Mouse (Mus musculus) heart, postnatal 0 days (tissue): ENCODE data around the gene Gcn1l1. TPM values are rescaled to one million over a fixed set of nuclear protein-coding genes. Genes with fewer than 3 reads are reported as not detected.
A peak's percentile ranks its signal among the peaks of the same experiment; 100 is the strongest.

Source experiments
- ATAC-seq: fragments of 200-750 bp; cut with Nextera tagmentation; 2 replicates; pipeline ENCODE4 v1.8.0; 2017; ENCODE audit warnings: low read depth, moderate number of reproducible peaks, moderate library complexity; ENCODE audit not compliant: insufficient read depth
- DNase-seq: peaks from one replicate; pipeline ENCODE4 v3.0.0-alpha.2; 2016; ENCODE audit warnings: low spot score
- H3K27ac ChIP-seq: fragments of 300-500 bp; sonication (generic); 2 replicates; pipeline ENCODE4 v1.5.1; 2014; ENCODE audit warnings: low read depth, mild to moderate bottlenecking
- H3K27me3 ChIP-seq: fragments of 300-500 bp; sonication (generic); 2 replicates; pipeline ENCODE4 v1.6.1; 2014; ENCODE audit warnings: low read length, mixed read lengths; ENCODE audit not compliant: control insufficient read depth, insufficient read depth
- H3K36me3 ChIP-seq: fragments of 300-500 bp; sonication (generic); replicated peaks from 2 replicates; pipeline ENCODE4 v1.6.1; 2014; ENCODE audit warnings: low read length, mixed read lengths; ENCODE audit not compliant: control insufficient read depth, insufficient read depth
- H3K4me1 ChIP-seq: fragments of 300-500 bp; sonication (generic); 2 replicates; pipeline ENCODE4 v1.6.1; 2014; ENCODE audit warnings: antibody characterized with exemption; ENCODE audit not compliant: control insufficient read depth, insufficient read depth
- H3K4me2 ChIP-seq: fragments of 300-500 bp; sonication (generic); 2 replicates; pipeline ENCODE4 v1.6.1; 2014; ENCODE audit warnings: low read depth, mild to moderate bottlenecking, low read length, moderate library complexity
- H3K4me3 ChIP-seq: fragments of 300-500 bp; sonication (generic); 2 replicates; pipeline ENCODE4 v1.5.1; 2014; ENCODE audit warnings: low read depth, low read length
- H3K9ac ChIP-seq: fragments of 300-500 bp; sonication (generic); replicated peaks from 2 replicates; pipeline ENCODE4 v1.6.1; 2014; ENCODE audit warnings: low read depth, low read length, mixed read lengths
- H3K9me3 ChIP-seq: fragments of 300-500 bp; sonication (generic); replicated peaks from 2 replicates; pipeline ENCODE4 v1.6.1; 2016; ENCODE audit warnings: low read length; ENCODE audit not compliant: control insufficient read depth
- CTCF ChIP-seq: IDR thresholded peaks from 2 replicates; pipeline ENCODE4 v1.5.1; 2016; ENCODE audit warnings: antibody characterized with exemption, control low read depth, low read depth
- EP300 ChIP-seq: IDR thresholded peaks from 2 replicates; pipeline ENCODE4 v1.6.1; 2016; ENCODE audit warnings: antibody characterized with exemption, low read depth
- WGBS: fragments of 180-500 bp; shearing (Covaris S2); extraction: QIAGEN DNeasy Blood & Tissue Kit; methylation state at CpG from one replicate; pipeline ENCODE4 v1.1.7; 2014; 5-methylcytosine and 5-hydroxymethylcytosine counted together
- polyA plus RNA-seq: library from polyadenylated mRNA; unstranded; fragments of >200 nt; fragmentation: Nextera tagmentation; extraction: Ambion mirVana; gene quantifications from 2 replicates; pipeline ENCODE4 v1.2.1, GENCODE M21; 2015
- total RNA-seq: library from RNA; depleted of rRNA; stranded (reverse); fragments of >200 nt; gene quantifications from 2 replicates; pipeline ENCODE4 v1.2.3, GENCODE M21; 2014; ENCODE audit warnings: low replicate concordance

Gcn1l1 gene
- total and polyA plus RNA-seq, 2 experiments from 2014 or later, result 13.6 to 38.3 TPM

GRCm38 (mm10) chr5:115613332-115613731 is 48.3 kb downstream of the Gcn1l1 start:
- no peak for ATAC-seq
- Histone ChIP-seq H3K4me2 (no peak overlapping the region), H3K9ac (no peak overlapping the region), H3K27ac (no peak overlapping the region), H3K4me1 (no peaks in the 10 kb centered on the region), H3K9me3 (no peaks in the 10 kb centered on the region), H3K36me3 (peaks cover 99% of the 10 kb centered on the region), H3K27me3 (no peaks in the 10 kb centered on the region), H3K4me3 (no peak overlapping the region)
- DNase-seq, result no peak
- 81% methylated on average over 9 of the region's 9 CpGs for WGBS
- TF ChIP-seq EP300, result no peak
- TF ChIP-seq CTCF, result no peak

GRCm38 (mm10) chr5:115614948-115615347 is 49.9 kb downstream of the Gcn1l1 start:
- TF ChIP-seq CTCF, result peak; percentile 57
- no peak for TF ChIP-seq EP300
- Histone ChIP-seq H3K36me3 (peaks cover 99% of the 10 kb centered on the region), H3K27ac (no peak overlapping the region), H3K4me2 (no peak overlapping the region), H3K4me3 (no peak overlapping the region), H3K27me3 (no peaks in the 10 kb centered on the region), H3K9me3 (no peaks in the 10 kb centered on the region), H3K4me1 (no peaks in the 10 kb centered on the region), H3K9ac (no peak overlapping the region)
- peak; percentile 59 for DNase-seq
- ATAC-seq, result peak; percentile 90
- WGBS, result 56% methylated on average over 7 of the region's 7 CpGs

- 92% methylated on average over 15 of the region's 15 CpGs for WGBS
- H3K4me3 ChIP-seq, result no peak overlapping the region
- no peak for ATAC-seq
- H3K36me3 ChIP-seq, result peaks cover 68% of the 10 kb centered on the region
- H3K4me1 ChIP-seq, result no peaks in the 10 kb centered on the region
- no peak overlapping the region for H3K9ac ChIP-seq
- no peaks in the 10 kb centered on the region for H3K9me3 ChIP-seq
- DNase-seq, result no peak
- H3K27ac ChIP-seq, result no peak overlapping the region
- no peak for TF ChIP-seq EP300
- no peak for TF ChIP-seq CTCF
- H3K4me2 ChIP-seq, result no peak overlapping the region
- no peaks in the 10 kb centered on the region for H3K27me3 ChIP-seq
Measured at GRCm38 (mm10) chr5:115619690-115620089, 54.6 kb downstream of the Gcn1l1 start.

GRCm38 (mm10) chr5:115622686-115623085 is 57.6 kb downstream of the Gcn1l1 start:
- ATAC-seq (no peak), DNase-seq (no peak)
- H3K4me1 ChIP-seq, result no peaks in the 10 kb centered on the region
- 87% methylated on average over 7 of the region's 7 CpGs for WGBS
- no peaks in the 10 kb centered on the region for H3K27me3 ChIP-seq
- H3K4me2 ChIP-seq, result no peak overlapping the region
- no peaks in the 10 kb centered on the region for H3K9me3 ChIP-seq
- no peak for TF ChIP-seq CTCF
- no peak for TF ChIP-seq EP300
- no peak overlapping the region for H3K27ac ChIP-seq
- peaks cover 39% of the 10 kb centered on the region for H3K36me3 ChIP-seq
- no peak overlapping the region for H3K4me3 ChIP-seq
- H3K9ac ChIP-seq, result no peak overlapping the region

GRCm38 (mm10) chr5:115623694-115624440 is 58.8 kb downstream of the Gcn1l1 start:
- Histone ChIP-seq H3K36me3 (peaks cover 28% of the 10 kb centered on the region), H3K4me1 (no peaks in the 10 kb centered on the region), H3K27me3 (no peaks in the 10 kb centered on the region), H3K9me3 (no peaks in the 10 kb centered on the region), H3K4me2 (no peak overlapping the region), H3K4me3 (no peak overlapping the region), H3K9ac (no peak overlapping the region), H3K27ac (no peak overlapping the region)
- DNase-seq (no peak), ATAC-seq (no peak)
- 84% methylated on average over 9 of the region's 9 CpGs for WGBS
- TF ChIP-seq EP300, result no peak
- TF ChIP-seq CTCF, result no peak

- no peak overlapping the region for H3K4me2 ChIP-seq
- no peaks in the 10 kb centered on the region for H3K27me3 ChIP-seq
- H3K4me3 ChIP-seq, result no peak overlapping the region
- ATAC-seq (no peak), DNase-seq (no peak)
- TF ChIP-seq EP300, result no peak
- peaks cover 4% of the 10 kb centered on the region; the same call in 1 of the 2 replicates for H3K36me3 ChIP-seq
- no peak overlapping the region for H3K9ac ChIP-seq
- no peaks in the 10 kb centered on the region for H3K4me1 ChIP-seq
- WGBS, result 79% methylated on average over 10 of the region's 10 CpGs
- no peak overlapping the region for H3K27ac ChIP-seq
- no peaks in the 10 kb centered on the region for H3K9me3 ChIP-seq
Measured at GRCm38 (mm10) chr5:115626237-115626886, 61.3 kb downstream of the Gcn1l1 start.
